Mouse (Mus musculus) spleen, postnatal 14 days (tissue): ENCODE data around the gene Sigirr.
A peak's percentile ranks its signal among the peaks of the same experiment; 100 is the strongest.

Experiments used
- DNase-seq, 2 experiments: peaks; one replicate each; pipeline ENCODE4 v3.0.0; 2021 to 2022; ENCODE audit warnings: low spot score in 2 of 2

The Sigirr gene

GRCm38 (mm10) chr7:141060426-141061242 is 39.7 kb downstream of the Sigirr start, which contains the start of gene B4galnt4:
Gene B4galnt4, plus strand, starts transcription at chr7:141061104.
- peak in 1 of 2 experiments; percentile 29 for DNase-seq

GRCm38 (mm10) chr7:141059929-141060328 is 40.4 kb downstream of the Sigirr start:
- DNase-seq: no peak

GRCm38 (mm10) chr7:141058601-141059341 is 41.6 kb downstream of the Sigirr start:
- no peak for DNase-seq

- no peak for DNase-seq
Observed at GRCm38 (mm10) chr7:141057541-141057940, 42.8 kb downstream of the Sigirr start.

- DNase-seq: no peak
Observed at GRCm38 (mm10) chr7:141056976-141057375, 43.4 kb downstream of the Sigirr start.

GRCm38 (mm10) chr7:141055785-141056184 is 44.6 kb downstream of the Sigirr start:
- DNase-seq: no peak

- no peak for DNase-seq
Observed at GRCm38 (mm10) chr7:141052421-141052820, 48.0 kb downstream of the Sigirr start.

- DNase-seq: no peak
Observed at GRCm38 (mm10) chr7:141052016-141052415, 48.4 kb downstream of the Sigirr start.

- no peak for DNase-seq
Observed at GRCm38 (mm10) chr7:141051060-141051685, 49.2 kb downstream of the Sigirr start.

GRCm38 (mm10) chr7:141049326-141049725 is 51.0 kb downstream of the Sigirr start:
- DNase-seq: no peak

GRCm38 (mm10) chr7:141048226-141049218 is 51.9 kb downstream of the Sigirr start:
- DNase-seq: peak; percentile 79 to 86

GRCm38 (mm10) chr7:141047581-141048225 is 52.7 kb downstream of the Sigirr start:
- DNase-seq: peak in 1 of 2 experiments; percentile 16

- no peak for DNase-seq
Observed at GRCm38 (mm10) chr7:141046931-141047580, 53.3 kb downstream of the Sigirr start.

GRCm38 (mm10) chr7:141042539-141042938 is 57.8 kb downstream of the Sigirr start:
- DNase-seq: no peak

GRCm38 (mm10) chr7:141041661-141042060 is 58.7 kb downstream of the Sigirr start:
- DNase-seq: peak in 1 of 2 experiments; percentile 18
